Mouse (Mus musculus): Measurements from ENCODE around the gene Hrh2. TPM values are rescaled to one million over a fixed set of nuclear protein-coding genes. Genes with fewer than 3 reads are reported as not detected.

The Hrh2 gene
- polyA plus RNA-seq, 1 experiment from 2014 or later: not detected

- Histone ChIP-seq H3K27ac (no peak overlapping the region), H3K9ac (no peak overlapping the region), H3K4me1 (no peaks in the 10 kb centered on the region), H3K9me3 (no peaks in the 10 kb centered on the region), H3K4me3 (no peak overlapping the region), H3K27me3 (peaks cover 11% of the 10 kb centered on the region), H3K4me2 (no peak overlapping the region), H3K36me3 (no peaks in the 10 kb centered on the region)
- no peak for ATAC-seq (ENCODE audit: insufficient number of reproducible peaks, insufficient read depth, low FRiP score, low TSS enrichment, low read depth)
- whole genome bisulfite sequencing: 62% methylated on average over 9 of the region's 9 CpGs
Observed at GRCm38 (mm10) chr13:54199000-54199399, 7.1 kb downstream of the Hrh2 start.

- Histone ChIP-seq H3K27ac (no peak overlapping the region), H3K4me3 (no peak overlapping the region), H3K4me2 (no peak overlapping the region), H3K9me3 (no peaks in the 10 kb centered on the region), H3K36me3 (no peaks in the 10 kb centered on the region), H3K27me3 (no peaks in the 10 kb centered on the region), H3K9ac (no peak overlapping the region), H3K4me1 (no peaks in the 10 kb centered on the region)
- no peak for ATAC-seq (ENCODE audit: insufficient number of reproducible peaks, insufficient read depth, low FRiP score, low TSS enrichment, low read depth)
- WGBS: 83% methylated on average over 8 of the region's 8 CpGs
Observed at GRCm38 (mm10) chr13:54202458-54202857, 10.5 kb downstream of the Hrh2 start.

GRCm38 (mm10) chr13:54203419-54203818 lies 11.5 kb downstream of the Hrh2 start:
- 72% methylated on average over 2 of the region's 2 CpGs for WGBS
- ATAC-seq (ENCODE audit: insufficient number of reproducible peaks, insufficient read depth, low FRiP score, low TSS enrichment, low read depth): no peak
- Histone ChIP-seq H3K27ac (no peak overlapping the region), H3K4me3 (no peak overlapping the region), H3K4me1 (no peaks in the 10 kb centered on the region), H3K27me3 (no peaks in the 10 kb centered on the region), H3K9me3 (no peaks in the 10 kb centered on the region), H3K9ac (no peak overlapping the region), H3K4me2 (no peak overlapping the region), H3K36me3 (no peaks in the 10 kb centered on the region)

- 80% methylated on average over 7 of the region's 7 CpGs for WGBS
- Histone ChIP-seq H3K27ac (no peak overlapping the region), H3K9ac (no peak overlapping the region), H3K4me3 (no peak overlapping the region), H3K9me3 (no peaks in the 10 kb centered on the region), H3K27me3 (no peaks in the 10 kb centered on the region), H3K4me2 (no peak overlapping the region), H3K36me3 (no peaks in the 10 kb centered on the region), H3K4me1 (no peaks in the 10 kb centered on the region)
- no peak for ATAC-seq (ENCODE audit: insufficient number of reproducible peaks, insufficient read depth, low FRiP score, low TSS enrichment, low read depth)
Observed at GRCm38 (mm10) chr13:54205195-54205594, 13.3 kb downstream of the Hrh2 start.

GRCm38 (mm10) chr13:54206140-54206753 lies 14.3 kb downstream of the Hrh2 start:
- no peak overlapping the region for H3K4me2 ChIP-seq
- H3K27me3 ChIP-seq: no peaks in the 10 kb centered on the region
- no peak overlapping the region for H3K9ac ChIP-seq
- no peaks in the 10 kb centered on the region for H3K36me3 ChIP-seq
- no peaks in the 10 kb centered on the region for H3K9me3 ChIP-seq
- H3K4me3 ChIP-seq: no peak overlapping the region
- ATAC-seq (ENCODE audit: insufficient number of reproducible peaks, insufficient read depth, low FRiP score, low TSS enrichment, low read depth): no peak
- 68% methylated on average over 9 of the region's 9 CpGs for WGBS
- H3K4me1 ChIP-seq: no peaks in the 10 kb centered on the region
- no peak overlapping the region for H3K27ac ChIP-seq

GRCm38 (mm10) chr13:54209476-54210253 lies 17.7 kb downstream of the Hrh2 start:
- Histone ChIP-seq H3K4me2 (no peak overlapping the region), H3K9me3 (no peaks in the 10 kb centered on the region), H3K4me3 (no peak overlapping the region), H3K27ac (no peak overlapping the region), H3K27me3 (no peaks in the 10 kb centered on the region), H3K9ac (no peak overlapping the region), H3K36me3 (no peaks in the 10 kb centered on the region), H3K4me1 (peaks cover 12% of the 10 kb centered on the region; the same call in 1 of the 2 replicates)
- WGBS: 62% methylated on average over 8 of the region's 8 CpGs
- ATAC-seq (ENCODE audit: insufficient number of reproducible peaks, insufficient read depth, low FRiP score, low TSS enrichment, low read depth): no peak

- no peak overlapping the region for H3K9ac ChIP-seq
- no peak overlapping the region for H3K4me3 ChIP-seq
- 0 out of 2 replicates have a peak overlapping the region, but pooled peaks have one; percentile 11 for H3K27ac ChIP-seq
- 33% methylated on average over 10 of the region's 10 CpGs for WGBS
- H3K4me1 ChIP-seq: peaks cover 12% of the 10 kb centered on the region; the same call in 1 of the 2 replicates
- no peak for ATAC-seq (ENCODE audit: insufficient number of reproducible peaks, insufficient read depth, low FRiP score, low TSS enrichment, low read depth)
- no peaks in the 10 kb centered on the region for H3K36me3 ChIP-seq
- peaks cover 3% of the 10 kb centered on the region; the same call in 1 of the 2 replicates for H3K27me3 ChIP-seq
- no peak overlapping the region for H3K4me2 ChIP-seq
- no peaks in the 10 kb centered on the region for H3K9me3 ChIP-seq
Observed at GRCm38 (mm10) chr13:54211528-54212488, 19.9 kb downstream of the Hrh2 start.

GRCm38 (mm10) chr13:54212516-54212915 lies 20.6 kb downstream of the Hrh2 start:
- no peak overlapping the region for H3K9ac ChIP-seq
- H3K4me2 ChIP-seq: no peak overlapping the region
- H3K9me3 ChIP-seq: no peaks in the 10 kb centered on the region
- peaks cover 3% of the 10 kb centered on the region; the same call in 1 of the 2 replicates for H3K27me3 ChIP-seq
- ATAC-seq (ENCODE audit: insufficient number of reproducible peaks, insufficient read depth, low FRiP score, low TSS enrichment, low read depth): no peak
- H3K4me3 ChIP-seq: no peak overlapping the region
- WGBS: 59% methylated on average over 5 of the region's 5 CpGs
- H3K36me3 ChIP-seq: no peaks in the 10 kb centered on the region
- H3K4me1 ChIP-seq: peaks cover 12% of the 10 kb centered on the region; the same call in 1 of the 2 replicates
- no peak overlapping the region for H3K27ac ChIP-seq

GRCm38 (mm10) chr13:54215266-54215665 lies 23.3 kb downstream of the Hrh2 start:
- no peak overlapping the region for H3K4me3 ChIP-seq
- WGBS: 62% methylated on average over 5 of the region's 5 CpGs

GRCm38 (mm10) chr13:54215777-54216316 lies 23.9 kb downstream of the Hrh2 start:
- Histone ChIP-seq H3K27me3 (peaks cover 3% of the 10 kb centered on the region; the same call in 1 of the 2 replicates), H3K9me3 (no peaks in the 10 kb centered on the region), H3K4me3 (no peak overlapping the region), H3K27ac (no peak overlapping the region), H3K9ac (no peak overlapping the region), H3K4me2 (no peak overlapping the region), H3K36me3 (no peaks in the 10 kb centered on the region), H3K4me1 (peaks cover 12% of the 10 kb centered on the region; the same call in 1 of the 2 replicates)
- WGBS: 38% methylated on average over 7 of the region's 7 CpGs
- no peak for ATAC-seq (ENCODE audit: insufficient number of reproducible peaks, insufficient read depth, low FRiP score, low TSS enrichment, low read depth)

More at GRCm38 (mm10) chr13:54215266-54215665, 23.3 kb downstream of the Hrh2 start:
- Histone ChIP-seq H3K36me3 (no peaks in the 10 kb centered on the region), H3K4me1 (peaks cover 12% of the 10 kb centered on the region; the same call in 1 of the 2 replicates), H3K9ac (no peak overlapping the region), H3K27me3 (peaks cover 3% of the 10 kb centered on the region; the same call in 1 of the 2 replicates), H3K4me2 (no peak overlapping the region), H3K27ac (no peak overlapping the region), H3K9me3 (no peaks in the 10 kb centered on the region)
- no peak for ATAC-seq (ENCODE audit: insufficient number of reproducible peaks, insufficient read depth, low FRiP score, low TSS enrichment, low read depth)

GRCm38 (mm10) chr13:54218341-54218740 lies 26.4 kb downstream of the Hrh2 start:
- Histone ChIP-seq H3K27me3 (peaks cover 6% of the 10 kb centered on the region), H3K36me3 (no peaks in the 10 kb centered on the region), H3K9ac (no peak overlapping the region), H3K4me2 (no peak overlapping the region), H3K27ac (no peak overlapping the region), H3K4me1 (no peaks in the 10 kb centered on the region), H3K4me3 (no peak overlapping the region), H3K9me3 (no peaks in the 10 kb centered on the region)
- ATAC-seq (ENCODE audit: insufficient number of reproducible peaks, insufficient read depth, low FRiP score, low TSS enrichment, low read depth): no peak
- WGBS: 85% methylated on average over 1 of the region's 1 CpGs

Measured in embryonic facial prominence, embryonic 13.5 days (tissue).